Mouse (Mus musculus) c-Kit-positive CD71-positive TER-119-negative erythroid progenitor cells, embryonic 14.5 days (primary cell): ENCODE results near the gene Slc26a3.
"Not testable (repeated sequence)": the region's sequence is repeated elsewhere in the genome, so short reads cannot be mapped to it uniquely, and the experiment has no call there.

ENCODE experiments used
- DNase-seq: peaks from one replicate; pipeline ENCODE4 v3.0.0-alpha.2; 2013; ENCODE audit warnings: low read depth

Slc26a3 gene

GRCm38 (mm10) chr12:31421901-31422574, 31.4 kb downstream of the Slc26a3 start:
- no peak for DNase-seq

GRCm38 (mm10) chr12:31437791-31438190, 47.1 kb downstream of the Slc26a3 start:
- no peak for DNase-seq

DNA sequence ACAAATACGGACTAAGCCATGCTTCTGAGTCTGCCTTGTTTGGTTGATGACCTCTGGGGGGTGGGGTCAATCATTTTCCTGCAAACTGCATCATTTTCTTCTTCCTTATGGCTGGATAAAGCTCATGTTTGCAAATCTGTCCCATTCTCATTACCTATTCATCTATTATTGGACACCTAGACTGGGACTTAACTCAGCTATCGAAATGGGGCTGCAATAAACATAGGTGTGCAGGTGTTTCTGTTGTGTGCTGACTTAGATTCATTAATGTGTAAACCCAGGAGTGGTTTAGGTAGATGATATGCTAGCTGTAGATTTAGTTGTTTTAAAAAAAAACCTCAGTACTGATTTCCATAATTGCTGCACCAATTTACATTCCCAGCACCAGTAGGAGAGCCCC, 48.9 kb downstream of the Slc26a3 start:
- no peak for DNase-seq

- no peak for DNase-seq
These were observed 53.5 kb downstream of the Slc26a3 start for GRCm38 (mm10) chr12:31444131-31444546.

DNA sequence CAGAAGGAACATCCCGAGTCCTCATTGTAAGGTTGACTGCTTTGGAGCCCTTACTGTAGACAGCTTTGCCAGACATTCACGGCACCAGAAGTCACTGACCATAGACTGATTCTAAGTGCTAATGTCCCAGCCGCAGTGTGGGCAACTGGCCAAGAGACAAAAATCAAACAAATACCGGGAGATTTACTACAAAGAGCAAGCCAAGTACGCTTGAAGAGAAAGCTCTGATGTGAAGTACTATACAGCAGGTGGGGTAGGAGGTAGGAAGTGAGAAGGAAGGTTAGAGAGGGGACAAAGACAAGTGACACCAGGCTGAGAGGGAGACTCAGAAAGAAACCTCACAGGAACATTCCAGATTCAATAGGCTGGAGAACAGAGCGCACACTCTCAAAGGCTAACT, 54.2 kb downstream of the Slc26a3 start:
- no peak for DNase-seq

GRCm38 (mm10) chr12:31449341-31449740, 58.7 kb downstream of the Slc26a3 start:
- no peak for DNase-seq

DNA sequence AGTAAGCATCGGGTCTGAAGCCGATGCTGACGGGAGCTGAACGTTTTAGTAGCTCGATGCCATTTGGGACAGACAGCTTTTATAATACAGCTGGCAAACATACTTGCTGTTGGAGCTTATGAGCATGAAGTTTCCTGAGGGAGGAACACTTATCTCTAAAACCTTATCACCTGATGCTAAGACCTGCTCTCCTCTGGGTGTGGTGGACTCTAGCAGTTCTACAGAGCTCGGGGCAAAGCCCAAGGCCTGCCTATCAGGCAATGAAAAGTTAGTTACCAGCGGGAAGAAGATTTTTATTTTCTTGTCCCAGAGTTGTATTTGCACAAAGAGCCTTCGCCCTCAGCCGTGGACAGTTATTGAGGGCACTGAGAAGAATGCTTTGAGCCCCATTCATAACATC, 65.6 kb downstream of the Slc26a3 start:
- no peak for DNase-seq

DNA sequence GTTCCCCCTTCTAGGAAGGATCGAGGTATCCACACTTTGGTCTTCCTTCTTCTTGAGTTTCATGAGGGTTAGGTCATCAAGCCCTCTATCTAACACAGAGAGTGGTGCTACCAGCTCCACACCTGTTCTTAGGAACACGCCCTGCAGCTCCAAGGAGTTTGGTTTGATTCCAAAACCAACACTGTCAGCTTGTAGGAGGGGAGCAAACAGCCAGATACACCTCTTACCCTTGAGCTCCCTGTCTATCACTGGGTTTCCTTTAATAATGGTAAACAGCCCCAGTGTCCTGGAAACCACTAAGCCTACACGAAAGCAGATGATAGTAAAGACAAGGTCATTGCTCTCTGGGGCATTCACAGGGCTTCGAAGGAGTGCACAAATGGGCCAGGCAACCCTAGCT, 67.8 kb downstream of the Slc26a3 start:
- DNase-seq = no peak

- not testable (repeated sequence) for DNase-seq
These were observed 69.6 kb downstream of the Slc26a3 start for GRCm38 (mm10) chr12:31460270-31460669.

DNA sequence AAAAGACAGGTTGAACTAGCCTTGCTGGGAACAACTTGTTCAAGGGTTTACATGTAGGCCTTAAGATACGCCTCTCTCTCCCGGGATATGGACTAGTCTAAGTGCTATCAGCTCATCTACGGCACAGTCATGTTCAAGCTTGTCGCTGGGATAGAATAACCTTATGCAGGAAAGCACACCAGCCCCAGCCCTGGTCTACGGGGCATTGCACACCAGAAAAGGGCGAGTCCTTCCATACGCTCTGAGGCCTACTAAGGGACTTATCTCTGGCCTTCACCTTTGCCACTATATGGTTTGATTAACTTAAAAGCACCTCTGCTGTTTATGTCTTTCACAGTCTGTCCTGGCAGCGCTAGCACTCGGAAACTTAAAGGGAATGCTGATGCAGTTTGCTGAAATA, 70.7 kb downstream of the Slc26a3 start:
- DNase-seq = no peak

- no peak for DNase-seq
These were observed 71.9 kb downstream of the Slc26a3 start for GRCm38 (mm10) chr12:31462615-31463014.

DNA sequence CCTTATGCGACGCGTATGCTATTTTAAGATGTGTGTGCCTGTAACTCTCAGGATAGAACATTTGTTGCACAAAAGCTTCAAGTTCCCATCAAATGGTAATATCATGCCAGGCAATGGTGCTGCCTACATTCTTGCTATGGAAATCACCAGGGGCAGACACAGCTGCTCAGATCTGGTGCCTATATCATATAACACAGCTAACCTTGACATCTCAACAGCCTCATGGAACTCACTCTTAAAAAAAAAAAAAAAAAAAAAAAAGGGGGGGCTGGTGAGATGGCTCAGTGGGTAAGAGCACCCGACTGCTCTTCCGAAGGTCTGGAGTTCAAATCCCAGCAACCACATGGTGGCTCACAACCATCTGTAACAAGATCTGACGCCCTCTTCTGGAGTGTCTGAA, 87.5 kb downstream of the Slc26a3 start:
- not testable (repeated sequence) for DNase-seq

DNA sequence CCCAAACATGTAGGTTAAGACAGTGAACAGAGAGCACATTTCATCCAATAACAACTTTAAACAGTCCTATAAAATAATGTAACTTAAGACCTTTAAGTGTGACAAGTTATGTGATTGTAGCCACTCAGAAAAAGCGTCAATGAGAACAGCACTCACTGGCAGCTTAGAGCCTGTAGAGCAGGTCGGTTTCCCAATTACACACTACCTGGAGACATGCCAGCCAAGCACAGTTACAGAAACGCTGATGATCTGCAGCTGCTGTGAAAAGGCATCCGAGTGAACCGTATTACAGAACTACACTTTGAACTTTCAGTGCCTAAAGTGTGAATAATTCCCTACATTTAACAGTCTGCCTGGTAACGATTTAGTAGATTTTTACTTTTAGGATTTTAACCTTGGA, 95.8 kb downstream of the Slc26a3 start:
- no peak for DNase-seq

GRCm38 (mm10) chr12:31498936-31499313, 108.3 kb downstream of the Slc26a3 start:
- DNase-seq = no peak

- peak; percentile 86 for DNase-seq
These were observed 108.9 kb downstream of the Slc26a3 start, which contains the start of gene Cbll1 for GRCm38 (mm10) chr12:31499314-31500131. Cbll1 (minus strand) TSS chr12:31499616.

DNA sequence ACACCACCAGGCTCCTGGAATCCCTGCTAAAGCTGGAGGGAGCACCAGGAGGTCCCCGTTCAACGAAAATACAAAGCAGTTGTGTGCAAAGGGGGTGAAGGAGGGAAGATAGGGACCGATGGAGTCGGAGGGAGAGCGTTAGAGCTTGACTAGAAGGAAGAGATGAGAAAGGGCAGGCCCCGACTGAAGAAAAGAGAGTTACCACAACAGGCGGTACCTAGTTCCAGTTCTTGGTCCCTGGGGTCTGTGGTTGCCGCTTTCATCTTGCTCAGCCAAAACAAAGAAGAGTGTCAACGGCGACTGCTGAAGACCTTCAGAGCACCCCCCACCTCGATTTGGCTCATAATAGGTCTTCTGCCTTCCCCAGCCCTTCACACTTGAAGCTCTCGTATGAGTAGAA, 109.5 kb downstream of the Slc26a3 start:
- DNase-seq = peak; percentile 31

GRCm38 (mm10) chr12:31501266-31501665, 110.6 kb downstream of the Slc26a3 start:
- DNase-seq = no peak

- DNase-seq = no peak
These were observed 112.5 kb downstream of the Slc26a3 start for GRCm38 (mm10) chr12:31503211-31503610.

DNA sequence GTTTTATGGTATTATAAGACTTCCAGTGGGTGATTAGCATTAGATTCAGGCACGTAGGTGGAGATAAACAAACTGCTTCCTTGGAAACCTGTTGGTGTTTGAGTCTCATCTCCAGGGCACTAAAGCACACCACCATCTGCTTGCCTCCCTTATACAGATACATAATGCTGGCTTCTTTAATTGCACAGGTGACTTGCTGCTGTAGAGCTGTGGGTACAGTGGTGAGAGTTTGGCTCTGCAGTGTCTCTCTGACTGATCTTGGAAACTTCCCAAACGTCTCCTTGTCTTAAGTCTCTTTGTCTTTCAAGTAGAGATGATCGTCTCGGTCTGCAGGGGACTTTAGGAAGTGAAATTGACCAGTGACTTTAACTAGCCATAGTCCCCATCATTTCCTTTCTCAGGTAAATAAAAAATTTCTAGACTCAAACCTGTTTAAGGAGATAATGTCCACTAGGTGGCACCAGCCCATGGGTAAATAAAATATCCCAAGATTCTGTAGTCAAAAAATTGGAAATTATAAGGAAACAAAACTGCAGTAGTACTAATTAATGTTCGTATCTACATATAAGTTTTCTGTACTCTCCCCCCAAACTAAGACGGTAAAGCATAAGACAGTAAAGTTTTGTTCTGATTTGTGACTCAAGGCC, 117.2 kb downstream of the Slc26a3 start:
- DNase-seq = no peak

- no peak for DNase-seq
These were observed 117.8 kb downstream of the Slc26a3 start for GRCm38 (mm10) chr12:31508496-31508895.

GRCm38 (mm10) chr12:31511218-31511617, 120.5 kb downstream of the Slc26a3 start:
- DNase-seq = no peak

- no peak for DNase-seq
These were observed 122.2 kb downstream of the Slc26a3 start for GRCm38 (mm10) chr12:31512634-31513411.
